Mouse (Mus musculus): ENCODE measurements at regions not wholly inside any gene's neighbourhood (a gene's known extent, or its start where the extent isn't known, plus 50 kb on each side); places are given as distances from the start of the nearest gene placed in this dataset.

- Histone ChIP-seq H3K4me3 (ENCODE audit: insufficient read depth, low read length) (no peak overlapping the region), H3K27ac (ENCODE audit: insufficient read depth, low read length) (no peak overlapping the region), H3K4me1 (ENCODE audit: control insufficient read depth, insufficient read depth, low read length) (no peaks in the 10 kb centered on the region)
- TF ChIP-seq CTCF (IDR thresholded peaks at IDR 0.05; ENCODE audit: borderline replicate concordance, insufficient read depth, low read length) (no peak), POLR2A (IDR thresholded peaks at IDR 0.05; ENCODE audit: low read depth, low read length) (no peak)
Measured at GRCm38 (mm10) chr3:143054858-143055257, 173.1 kb upstream of the Pkn2 start.

- no peak for TF ChIP-seq CTCF (IDR thresholded peaks at IDR 0.05; ENCODE audit: borderline replicate concordance, insufficient read depth, low read length)
- TF ChIP-seq POLR2A (IDR thresholded peaks at IDR 0.05; ENCODE audit: low read depth, low read length), result no peak
- H3K4me3 ChIP-seq (ENCODE audit: insufficient read depth, low read length), result no peak overlapping the region
- no peak overlapping the region for H3K27ac ChIP-seq (ENCODE audit: insufficient read depth, low read length)
- no peaks in the 10 kb centered on the region for H3K4me1 ChIP-seq (ENCODE audit: control insufficient read depth, insufficient read depth, low read length)
Measured at GRCm38 (mm10) chr3:143053286-143053993, 171.6 kb upstream of the Pkn2 start.

DNA sequence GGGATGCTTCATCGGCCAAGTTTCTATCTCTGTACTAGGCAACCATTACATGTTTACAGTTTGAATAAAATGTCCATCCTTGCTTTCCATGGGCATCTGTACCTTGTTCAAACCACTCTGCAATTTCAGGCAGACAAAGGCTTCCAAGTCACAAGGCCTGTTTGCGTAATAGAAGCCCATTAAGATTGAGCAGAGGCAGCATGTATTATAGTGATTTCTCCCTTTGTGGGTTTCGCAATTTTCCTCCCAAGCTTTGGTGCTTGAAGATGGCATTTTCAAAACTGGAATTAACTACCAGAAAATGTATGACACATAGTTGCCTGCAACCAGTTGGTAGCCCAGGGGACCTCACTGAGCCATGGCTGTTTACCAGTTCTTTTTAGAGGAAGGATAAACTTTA is 158.9 kb upstream of the Pkn2 start:
- H3K27ac ChIP-seq (ENCODE audit: insufficient read depth, low read length), result no peak overlapping the region
- H3K4me3 ChIP-seq (ENCODE audit: insufficient read depth, low read length), result no peak overlapping the region
- no peaks in the 10 kb centered on the region for H3K4me1 ChIP-seq (ENCODE audit: control insufficient read depth, insufficient read depth, low read length)
- TF ChIP-seq POLR2A (IDR thresholded peaks at IDR 0.05; ENCODE audit: low read depth, low read length) (no peak), CTCF (IDR thresholded peaks at IDR 0.05; ENCODE audit: borderline replicate concordance, insufficient read depth, low read length) (no peak)

- no peak overlapping the region for H3K4me3 ChIP-seq (ENCODE audit: insufficient read depth, low read length)
- no peaks in the 10 kb centered on the region for H3K4me1 ChIP-seq (ENCODE audit: control insufficient read depth, insufficient read depth, low read length)
- H3K27ac ChIP-seq (ENCODE audit: insufficient read depth, low read length), result no peak overlapping the region
- no peak for TF ChIP-seq CTCF (IDR thresholded peaks at IDR 0.05; ENCODE audit: borderline replicate concordance, insufficient read depth, low read length)
- no peak for TF ChIP-seq POLR2A (IDR thresholded peaks at IDR 0.05; ENCODE audit: low read depth, low read length)
Measured at GRCm38 (mm10) chr3:143036108-143036507, 154.3 kb upstream of the Pkn2 start.

- Histone ChIP-seq H3K4me3 (ENCODE audit: insufficient read depth, low read length) (no peak overlapping the region), H3K4me1 (ENCODE audit: control insufficient read depth, insufficient read depth, low read length) (no peaks in the 10 kb centered on the region), H3K27ac (ENCODE audit: insufficient read depth, low read length) (no peak overlapping the region)
- no peak for TF ChIP-seq CTCF (IDR thresholded peaks at IDR 0.05; ENCODE audit: borderline replicate concordance, insufficient read depth, low read length)
Measured at GRCm38 (mm10) chr3:143034588-143034987, 152.8 kb upstream of the Pkn2 start.

DNA sequence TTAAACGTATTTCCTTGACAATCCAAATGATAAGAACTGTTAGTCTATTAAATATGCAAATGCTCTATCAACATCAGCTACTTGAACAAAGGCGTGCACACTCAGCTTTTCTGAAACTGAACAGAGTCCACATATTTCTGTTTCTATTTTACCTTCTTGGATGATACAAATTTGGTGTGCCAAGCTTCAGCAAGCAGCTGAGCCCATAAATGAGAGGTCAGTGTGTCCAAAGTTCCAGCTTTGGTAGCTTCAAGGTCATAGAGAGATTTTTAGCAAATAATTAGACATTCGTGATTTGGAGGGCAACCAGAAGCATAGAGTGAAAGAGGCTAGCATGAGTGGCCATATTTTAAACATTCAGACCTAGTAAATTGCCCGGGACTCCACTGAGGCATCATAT is 140.7 kb upstream of the Pkn2 start:
- H3K4me1 ChIP-seq (ENCODE audit: control insufficient read depth, insufficient read depth, low read length), result no peaks in the 10 kb centered on the region
- no peak overlapping the region for H3K27ac ChIP-seq (ENCODE audit: insufficient read depth, low read length)
- no peak overlapping the region for H3K4me3 ChIP-seq (ENCODE audit: insufficient read depth, low read length)
- TF ChIP-seq CTCF (IDR thresholded peaks at IDR 0.05; ENCODE audit: borderline replicate concordance, insufficient read depth, low read length) (no peak), POLR2A (IDR thresholded peaks at IDR 0.05; ENCODE audit: low read depth, low read length) (no peak)

- TF ChIP-seq CTCF (IDR thresholded peaks at IDR 0.05; ENCODE audit: borderline replicate concordance, insufficient read depth, low read length) (no peak), POLR2A (IDR thresholded peaks at IDR 0.05; ENCODE audit: low read depth, low read length) (no peak)
- no peak overlapping the region for H3K27ac ChIP-seq (ENCODE audit: insufficient read depth, low read length)
Measured at GRCm38 (mm10) chr3:143021159-143021871, 139.5 kb upstream of the Pkn2 start.

GRCm38 (mm10) chr3:143017480-143017879 is 135.7 kb upstream of the Pkn2 start:
- no peak overlapping the region for H3K4me3 ChIP-seq (ENCODE audit: insufficient read depth, low read length)
- TF ChIP-seq POLR2A (IDR thresholded peaks at IDR 0.05; ENCODE audit: low read depth, low read length) (no peak), CTCF (IDR thresholded peaks at IDR 0.05; ENCODE audit: borderline replicate concordance, insufficient read depth, low read length) (no peak)
- no peak overlapping the region for H3K27ac ChIP-seq (ENCODE audit: insufficient read depth, low read length)
- no peaks in the 10 kb centered on the region for H3K4me1 ChIP-seq (ENCODE audit: control insufficient read depth, insufficient read depth, low read length)

More at GRCm38 (mm10) chr3:143021159-143021871, 139.5 kb upstream of the Pkn2 start:
- Histone ChIP-seq H3K4me1 (ENCODE audit: control insufficient read depth, insufficient read depth, low read length) (no peaks in the 10 kb centered on the region), H3K4me3 (ENCODE audit: insufficient read depth, low read length) (no peak overlapping the region)

- no peak for TF ChIP-seq CTCF (IDR thresholded peaks at IDR 0.05; ENCODE audit: borderline replicate concordance, insufficient read depth, low read length)
- no peak for TF ChIP-seq POLR2A (IDR thresholded peaks at IDR 0.05; ENCODE audit: low read depth, low read length)
- Histone ChIP-seq H3K4me1 (ENCODE audit: control insufficient read depth, insufficient read depth, low read length) (no peaks in the 10 kb centered on the region), H3K4me3 (ENCODE audit: insufficient read depth, low read length) (no peak overlapping the region), H3K27ac (ENCODE audit: insufficient read depth, low read length) (no peak overlapping the region)
Measured at GRCm38 (mm10) chr3:143016758-143017157, 135.0 kb upstream of the Pkn2 start.

GRCm38 (mm10) chr3:143014421-143014820 is 132.6 kb upstream of the Pkn2 start:
- no peak overlapping the region for H3K27ac ChIP-seq (ENCODE audit: insufficient read depth, low read length)
- no peak overlapping the region for H3K4me3 ChIP-seq (ENCODE audit: insufficient read depth, low read length)
- TF ChIP-seq CTCF (IDR thresholded peaks at IDR 0.05; ENCODE audit: borderline replicate concordance, insufficient read depth, low read length) (no peak), POLR2A (IDR thresholded peaks at IDR 0.05; ENCODE audit: low read depth, low read length) (no peak)
- no peaks in the 10 kb centered on the region for H3K4me1 ChIP-seq (ENCODE audit: control insufficient read depth, insufficient read depth, low read length)
